Mouse (Mus musculus) adrenal gland, adult 2 months (tissue): ENCODE data around the gene Scamp1. TPM values are rescaled to one million over a fixed set of nuclear protein-coding genes. Genes with fewer than 3 reads are reported as not detected.
A peak's percentile ranks its signal among the peaks of the same experiment; 100 is the strongest.

Experiments used
- DNase-seq: peaks from one replicate; pipeline ENCODE4 v3.0.0; 2021
- polyA plus RNA-seq: library from polyadenylated mRNA; depleted of rRNA; stranded (reverse); fragments of >200 nt; gene quantifications from 2 replicates; pipeline ENCODE4 v1.2.3, GENCODE M21; 2012
- total RNA-seq, 2 experiments: library from RNA; stranded (reverse); gene quantifications; 2 replicates each; pipeline ENCODE4 v1.2.3; 2021

The Scamp1 gene
- total and polyA plus RNA-seq, 3 experiments, result 18.2 to 75.8 (median 59.4) TPM

DNA sequence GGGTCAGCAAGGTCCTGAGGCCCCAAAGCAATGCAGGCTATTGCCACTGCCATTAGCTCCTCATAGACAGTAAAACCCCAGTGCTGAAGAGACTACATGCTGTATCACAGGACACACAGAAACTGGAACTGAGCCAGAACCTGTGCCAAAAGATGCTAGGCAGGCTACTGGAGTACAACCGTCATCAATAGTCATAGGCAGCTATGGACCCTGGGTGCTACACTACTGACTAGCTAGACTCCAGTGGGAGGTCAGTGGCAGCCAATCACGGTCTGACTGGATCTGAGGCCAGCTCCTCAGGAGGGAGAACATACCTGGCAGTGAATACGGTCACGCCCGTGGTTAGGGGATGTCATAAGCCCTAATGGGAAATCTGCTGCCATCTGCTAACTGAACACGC lies 14.4 kb downstream of the Scamp1 start:
- no peak for DNase-seq

DNA sequence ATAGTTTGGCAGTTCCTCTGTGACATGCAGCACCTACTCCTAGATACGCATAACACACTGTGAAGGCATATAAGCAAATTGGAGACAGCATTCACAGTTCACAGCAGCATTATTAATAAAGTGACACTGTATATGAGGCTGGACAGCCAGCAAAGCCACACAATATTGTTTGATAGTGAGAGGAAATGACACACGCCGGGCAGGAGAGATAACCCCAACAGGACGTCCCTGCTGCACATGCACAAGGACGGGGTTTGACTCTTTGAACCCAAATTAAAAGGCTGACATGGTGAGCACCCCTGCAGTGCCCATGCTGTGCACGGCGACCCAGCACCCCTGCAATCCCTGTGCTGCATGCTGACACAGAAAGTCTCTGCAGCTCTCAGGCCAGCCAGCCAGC lies 17.5 kb downstream of the Scamp1 start:
- DNase-seq, result no peak

DNA sequence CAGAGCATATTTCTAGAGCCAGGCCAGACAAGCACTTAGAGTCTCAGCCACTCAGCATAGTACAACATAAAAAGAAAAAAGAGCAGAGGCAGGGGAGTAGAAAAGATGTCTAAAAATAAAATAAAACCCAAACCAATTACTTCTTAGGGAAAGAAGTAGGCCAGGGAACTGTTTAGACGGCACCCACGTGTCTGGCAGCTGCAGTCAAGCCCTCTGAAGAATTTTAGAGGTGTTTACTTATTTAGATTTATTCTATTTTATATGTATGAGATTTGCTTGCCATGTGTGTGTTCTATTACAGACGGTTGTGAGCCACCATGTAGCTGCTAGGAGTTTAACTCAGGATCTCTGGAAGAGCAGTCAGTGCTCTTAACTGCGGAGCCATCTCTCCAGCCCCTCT lies 18.5 kb downstream of the Scamp1 start:
- DNase-seq, result no peak

DNA sequence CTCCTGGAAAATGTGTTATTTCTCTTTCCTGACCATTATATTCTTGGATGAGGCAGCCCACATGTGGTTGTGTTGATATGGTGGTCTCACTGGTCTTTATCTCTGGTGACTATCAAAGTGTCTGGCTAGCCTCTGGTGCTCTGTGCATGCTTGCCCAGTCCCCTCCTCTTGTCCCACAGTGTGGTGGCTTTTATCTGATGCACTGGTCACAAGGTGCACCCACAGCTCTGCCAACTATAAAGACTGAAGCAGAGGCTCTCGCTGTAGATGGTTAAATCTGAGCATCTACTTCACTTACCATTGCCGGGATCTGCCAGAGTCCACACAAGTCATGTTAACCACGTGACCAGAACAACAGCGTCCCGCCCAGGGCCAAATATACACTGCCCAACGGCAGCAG lies 19.1 kb downstream of the Scamp1 start:
- DNase-seq, result no peak

DNA sequence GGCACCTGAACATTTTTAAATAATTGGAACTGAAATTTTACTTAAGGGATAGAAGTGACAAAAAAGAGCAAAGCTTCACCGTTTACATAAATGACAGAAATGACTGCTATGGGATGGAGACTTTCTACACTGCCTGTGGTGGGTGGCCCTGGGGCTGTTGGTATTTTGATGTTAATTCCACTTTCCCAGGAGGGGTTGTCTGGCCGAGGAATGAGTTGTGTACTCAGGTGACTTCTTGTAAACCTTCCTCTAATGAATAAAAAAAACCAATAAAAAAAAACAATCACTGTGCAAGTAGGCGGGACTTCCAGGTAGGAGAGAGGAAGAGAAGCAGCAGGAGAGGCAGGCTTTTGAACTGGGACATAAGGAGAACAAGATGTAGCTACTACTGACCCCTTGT lies 20.4 kb downstream of the Scamp1 start:
- no peak for DNase-seq

DNA sequence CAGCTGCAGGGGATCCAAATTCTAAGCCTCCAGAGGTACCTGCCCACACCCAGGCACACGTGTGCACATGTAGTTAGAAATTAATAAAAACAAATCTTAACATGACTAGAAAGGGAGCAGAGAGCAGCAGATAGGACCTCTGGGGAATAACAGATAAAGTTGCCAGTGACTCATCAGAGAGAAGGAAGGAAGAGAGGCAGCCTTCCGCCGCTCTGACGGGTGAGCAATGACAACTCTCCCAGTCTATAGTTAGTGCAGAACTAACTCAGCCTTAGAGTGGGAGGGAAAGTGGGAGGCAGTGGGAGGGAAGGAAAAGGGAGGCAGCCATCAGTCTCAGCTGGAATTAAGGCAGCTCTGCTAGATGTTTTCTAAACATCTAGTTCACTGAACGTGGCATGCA lies 21.7 kb downstream of the Scamp1 start:
- DNase-seq, result peak; percentile 56

DNA sequence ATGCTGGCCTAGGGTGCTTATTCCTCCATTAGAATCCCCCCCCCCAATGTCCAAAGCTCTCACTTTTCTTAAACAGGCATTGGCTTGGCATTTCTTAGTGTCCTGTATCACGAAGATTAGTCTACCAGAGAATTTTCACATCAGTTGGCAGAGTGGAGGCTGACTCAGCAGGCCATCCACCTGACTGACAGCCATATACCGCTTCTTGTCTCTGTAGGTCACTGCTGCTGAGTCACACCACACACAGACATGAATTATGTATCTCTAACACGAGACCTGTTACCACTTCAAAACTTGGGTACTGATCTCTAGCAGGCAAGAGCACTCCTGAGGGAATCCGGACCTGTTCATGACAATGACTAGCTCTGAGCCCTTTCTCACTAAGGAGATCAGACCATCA lies 23.1 kb downstream of the Scamp1 start:
- DNase-seq, result peak; percentile 85

DNA sequence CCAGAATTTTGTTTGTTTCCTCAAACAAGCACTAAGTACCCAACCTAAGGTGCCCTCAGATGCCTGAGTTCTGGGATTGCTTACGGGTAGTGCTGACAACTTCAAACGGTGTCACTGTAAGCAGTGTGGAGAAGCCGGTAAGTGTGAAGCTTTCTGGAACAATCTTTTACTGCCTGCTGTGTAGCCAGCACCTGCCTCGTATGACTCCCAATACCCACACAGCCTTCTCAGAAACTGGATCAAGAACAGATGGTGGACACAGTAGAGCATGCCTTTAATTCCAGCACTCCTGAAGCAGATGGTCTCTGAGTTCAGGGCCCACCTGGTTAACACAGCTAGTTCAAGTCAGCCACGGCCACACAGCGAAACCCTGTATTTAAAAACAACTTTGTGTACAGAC lies 24.0 kb downstream of the Scamp1 start:
- no peak for DNase-seq

DNA sequence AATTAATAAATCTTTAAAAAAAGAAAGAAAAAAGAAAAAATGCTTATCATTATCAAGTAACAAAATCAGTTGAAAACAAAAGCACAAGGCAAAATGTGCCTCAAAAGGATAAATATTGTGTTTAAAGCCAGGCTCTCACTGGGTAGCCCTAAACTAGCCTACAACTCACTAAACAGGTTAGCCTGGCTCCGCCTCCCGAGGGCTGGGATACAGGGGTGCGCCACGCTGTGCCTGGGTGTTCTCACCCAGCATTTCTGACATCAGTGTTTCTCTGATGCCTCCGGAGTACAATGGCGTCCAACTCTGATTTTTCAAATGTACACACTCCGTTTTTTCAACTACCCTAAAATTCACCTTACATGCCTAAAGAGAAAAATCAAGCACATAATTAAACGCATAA lies 24.7 kb downstream of the Scamp1 start:
- no peak for DNase-seq

DNA sequence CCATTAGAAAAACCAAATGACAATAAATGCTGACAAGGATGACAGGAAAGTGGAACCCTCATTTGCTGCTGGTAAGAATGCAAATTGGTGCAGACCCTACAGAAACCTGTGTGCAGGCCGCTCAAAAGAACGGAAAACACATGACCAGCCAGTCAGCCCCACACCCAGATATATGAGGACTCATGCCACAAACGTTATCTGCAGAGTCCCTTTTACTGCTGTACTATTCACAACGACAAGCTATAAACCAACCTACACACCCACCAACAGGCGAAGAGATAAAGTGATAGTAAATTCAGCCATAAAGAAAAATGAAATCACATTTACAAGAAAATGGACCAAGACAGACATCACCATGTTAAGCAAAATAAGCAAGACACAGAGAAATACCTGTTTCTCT lies 26.4 kb downstream of the Scamp1 start:
- DNase-seq, result no peak

DNA sequence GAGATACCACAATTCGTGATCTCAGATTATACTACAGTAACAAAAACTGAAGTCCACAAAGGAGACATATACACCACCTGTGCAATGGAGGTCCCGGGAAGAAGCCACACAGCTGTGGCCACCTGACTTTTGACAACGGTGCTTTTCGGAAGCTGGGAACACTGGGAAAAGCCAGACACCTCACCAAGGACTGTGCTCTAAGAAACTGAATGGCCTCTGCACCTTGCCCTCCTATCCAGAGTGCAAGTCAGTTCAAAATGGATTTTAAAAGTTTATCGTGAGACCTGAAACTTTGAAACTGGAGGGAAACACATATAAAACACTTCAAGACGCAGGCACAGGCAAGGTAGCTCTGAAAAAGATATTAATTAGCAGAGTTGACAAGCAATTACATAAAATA lies 27.1 kb downstream of the Scamp1 start:
- DNase-seq, result no peak

DNA sequence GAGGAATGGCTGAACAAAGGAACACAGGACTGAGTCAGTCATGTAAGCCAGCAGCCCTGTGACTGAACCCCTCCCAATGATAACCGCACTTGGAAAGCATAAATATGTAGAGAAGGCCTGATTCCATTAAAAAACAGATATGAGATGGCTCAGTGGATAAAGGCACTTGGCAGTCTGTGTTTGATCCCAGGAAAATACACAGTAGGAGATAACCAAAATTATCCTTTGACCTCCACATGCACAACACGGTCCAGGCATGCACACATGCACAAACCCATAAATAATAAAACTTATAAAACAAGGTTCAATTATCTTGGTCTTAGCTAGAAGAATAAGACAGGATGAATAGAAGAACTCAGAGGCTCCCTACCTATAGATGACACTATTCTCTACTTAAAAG lies 27.9 kb downstream of the Scamp1 start:
- DNase-seq, result no peak

DNA sequence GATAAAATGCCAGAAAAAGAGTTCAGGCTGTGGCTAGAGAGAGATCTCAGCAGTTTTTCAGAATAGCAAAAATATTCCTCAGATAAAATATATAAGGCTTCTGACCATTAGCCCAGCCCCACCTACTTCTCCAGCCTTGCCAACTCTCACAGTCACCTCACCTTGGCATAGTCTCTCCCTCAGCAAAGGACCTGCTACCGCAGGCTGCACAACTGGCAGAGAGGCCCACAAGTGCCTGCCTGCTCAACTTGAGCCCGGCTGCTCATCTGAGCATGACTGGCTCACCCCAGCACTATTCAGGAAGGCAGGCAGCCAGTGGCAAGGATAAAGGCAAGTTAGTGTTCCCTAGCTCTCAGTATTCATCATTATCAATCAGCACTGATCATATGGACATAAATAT lies 30.5 kb downstream of the Scamp1 start:
- no peak for DNase-seq

DNA sequence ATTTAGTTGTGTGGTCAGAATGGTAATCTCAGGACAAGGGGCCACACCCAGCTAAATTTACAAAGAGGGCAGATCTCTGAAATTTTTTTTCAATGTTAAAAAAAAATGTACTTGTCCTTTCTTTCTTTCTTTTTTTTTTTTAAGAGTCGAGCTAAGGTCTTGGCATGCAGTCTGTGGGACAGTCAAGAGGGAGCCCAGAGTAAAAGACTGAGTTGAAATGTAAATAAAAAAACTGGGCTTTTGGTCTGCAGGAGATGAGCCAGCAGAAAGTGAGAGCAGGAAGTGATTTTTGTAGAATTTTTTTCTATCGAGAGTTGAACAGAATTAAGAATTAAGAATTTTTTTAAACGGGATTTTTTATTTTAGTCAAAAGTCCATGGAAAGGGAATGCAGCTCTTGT lies 31.4 kb downstream of the Scamp1 start:
- DNase-seq, result no peak

DNA sequence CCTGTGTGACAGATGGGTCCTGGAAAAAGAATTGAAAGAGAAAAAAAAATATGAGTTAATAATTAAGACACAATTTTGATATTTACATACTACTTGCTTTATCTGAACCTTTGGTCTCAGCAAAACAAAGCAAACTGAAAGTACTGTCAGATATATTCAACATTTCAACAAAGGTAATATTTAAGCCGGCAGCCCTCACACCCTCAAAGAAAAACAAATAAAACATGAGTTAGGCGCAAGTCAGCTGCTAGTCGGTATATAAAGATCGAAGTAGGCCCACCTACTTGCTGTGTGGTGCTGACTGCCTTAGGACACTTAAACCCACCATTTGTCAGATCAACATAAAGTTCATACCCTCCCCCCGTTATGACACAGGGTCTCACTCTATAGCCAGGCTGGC lies 32.6 kb downstream of the Scamp1 start:
- no peak for DNase-seq

DNA sequence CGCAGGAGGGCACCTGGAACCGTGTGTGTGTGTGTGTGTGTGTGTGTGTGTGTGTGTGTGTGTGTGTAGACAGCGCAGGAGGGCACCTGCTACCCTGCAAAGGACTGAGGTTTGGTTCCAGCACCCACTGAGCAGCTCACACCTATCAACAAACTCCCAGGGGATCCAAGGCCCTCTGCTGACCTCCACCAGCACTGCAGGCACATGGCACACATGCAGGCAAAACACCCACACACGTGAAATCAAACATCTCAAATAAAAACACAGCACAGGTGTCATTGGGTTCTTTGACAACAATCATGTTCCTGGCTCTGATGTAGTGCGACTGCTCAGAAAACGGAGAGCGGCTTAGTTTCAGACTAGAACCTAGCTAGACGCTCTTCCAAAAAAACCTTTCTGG lies 34.9 kb downstream of the Scamp1 start:
- DNase-seq, result no peak

DNA sequence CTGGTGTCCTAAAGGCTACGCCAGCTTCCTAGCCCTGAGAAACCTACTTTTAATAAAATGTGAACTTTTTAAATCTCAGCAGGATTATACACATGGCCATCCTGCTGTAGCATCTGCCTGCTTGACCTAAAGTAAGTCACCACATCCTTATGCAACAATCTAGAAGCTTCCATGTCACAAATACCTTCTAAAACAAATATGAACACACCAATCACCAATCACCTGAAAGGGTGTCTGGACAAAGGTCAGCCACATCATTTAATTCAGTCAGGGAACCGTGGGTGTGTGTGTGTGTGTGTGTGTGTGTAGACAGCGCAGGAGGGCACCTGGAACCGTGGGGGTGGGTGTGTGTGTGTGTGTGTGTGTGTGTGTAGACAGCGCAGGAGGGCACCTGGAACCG lies 35.5 kb downstream of the Scamp1 start:
- DNase-seq, result no peak

DNA sequence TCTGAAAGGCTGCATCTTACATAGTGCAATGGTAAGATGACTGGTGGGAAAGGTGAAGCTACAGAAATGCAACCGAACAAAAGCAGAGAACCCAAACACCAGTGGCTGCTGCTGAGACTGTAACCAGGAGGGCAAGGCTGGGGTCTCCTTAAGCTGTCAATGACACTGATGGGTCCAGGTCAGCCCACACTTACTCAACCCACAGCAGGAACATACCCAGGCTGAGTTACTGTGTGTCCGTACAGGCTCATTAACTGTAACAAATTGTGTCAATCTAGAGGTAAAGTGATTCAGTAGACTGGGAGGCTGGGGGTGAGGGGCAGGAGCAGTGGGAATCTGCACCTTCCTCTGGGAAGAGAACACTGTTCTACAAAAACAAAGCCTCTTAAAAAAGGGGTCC lies 42.8 kb downstream of the Scamp1 start:
- DNase-seq, result no peak

DNA sequence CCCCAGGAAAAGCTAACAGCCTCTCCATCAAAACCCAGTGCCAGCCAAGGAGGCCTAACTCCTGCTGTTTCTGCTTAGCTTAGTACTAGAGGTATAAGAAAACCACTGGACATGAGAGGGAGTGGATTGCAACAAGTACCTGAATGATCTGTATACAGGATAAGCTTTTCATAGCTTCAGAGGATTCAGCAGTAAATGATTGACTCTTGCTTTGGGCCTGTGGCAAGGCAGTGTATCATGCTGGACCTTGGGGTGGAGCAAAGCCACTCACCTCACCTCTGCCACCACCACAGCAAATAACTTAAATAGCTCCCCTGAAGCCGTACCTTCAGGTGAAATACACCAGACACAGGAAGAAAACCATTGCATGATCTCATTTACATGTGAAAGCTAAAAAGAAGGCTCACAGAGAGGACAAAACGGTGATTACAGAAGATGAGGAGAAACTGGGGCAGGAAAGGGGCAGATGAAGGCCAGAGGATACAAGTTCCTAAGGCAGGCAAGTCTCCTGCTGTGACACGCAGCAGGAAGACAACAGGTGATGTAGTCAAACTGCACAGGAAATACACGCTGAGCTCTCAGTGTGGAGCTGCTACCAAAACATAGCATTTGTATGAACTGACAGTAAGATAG lies 43.6 kb downstream of the Scamp1 start:
- DNase-seq, result no peak

DNA sequence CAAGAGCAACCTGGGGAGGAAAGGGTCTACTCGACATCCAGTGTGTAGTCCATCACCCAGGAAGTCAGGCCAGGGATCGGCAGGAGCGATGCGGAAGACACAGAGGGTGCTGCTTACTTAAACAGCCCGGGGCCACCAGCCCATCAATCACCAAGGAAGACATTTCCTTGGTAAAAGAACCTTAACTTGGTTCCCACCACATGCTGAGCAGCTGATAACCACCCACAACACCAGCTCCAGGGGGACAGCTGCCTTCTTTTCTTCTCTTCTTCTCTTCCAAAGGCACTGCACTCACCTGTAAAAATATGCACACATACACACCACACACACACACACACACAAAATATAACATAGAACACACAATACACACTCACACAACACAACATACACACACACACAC lies 44.8 kb downstream of the Scamp1 start:
- no peak for DNase-seq

DNA sequence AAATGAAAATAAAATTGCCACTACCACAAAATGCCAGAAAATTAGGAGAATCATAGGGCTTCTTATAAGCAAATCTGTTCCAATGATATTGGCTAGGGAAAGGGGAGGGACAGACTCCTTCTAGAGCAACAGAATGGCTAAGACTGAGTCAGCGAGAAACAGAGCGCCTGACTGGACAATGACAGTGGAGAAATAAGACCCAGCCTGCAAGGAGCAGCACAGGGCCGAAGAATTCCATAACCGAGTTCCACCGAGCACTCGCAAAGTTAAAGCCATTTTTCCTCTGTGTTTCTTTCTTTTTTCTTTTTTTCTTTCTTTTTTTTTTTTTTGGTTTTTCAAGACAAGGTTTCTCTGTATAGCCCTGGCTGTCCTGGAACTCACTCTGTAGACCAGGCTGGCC lies 45.5 kb downstream of the Scamp1 start:
- peak; percentile 38 for DNase-seq

DNA sequence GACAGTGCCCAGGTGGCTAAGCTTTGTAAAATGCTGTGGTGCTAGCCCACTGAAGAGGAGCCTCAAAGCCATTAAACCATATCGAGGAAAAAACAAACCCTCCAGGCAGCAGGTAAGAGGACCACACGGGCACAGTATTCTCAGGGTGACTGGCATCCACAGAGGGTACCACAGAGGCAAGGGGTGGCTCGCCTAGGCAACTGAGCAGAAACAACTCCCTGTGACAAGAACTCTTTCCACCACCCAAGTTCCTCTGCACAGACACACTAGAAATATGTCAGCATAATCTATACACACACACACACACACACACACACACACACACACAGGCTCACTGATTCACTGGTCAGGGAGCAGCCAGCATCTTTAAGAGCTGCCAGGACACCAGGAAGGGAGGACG lies 46.2 kb downstream of the Scamp1 start:
- DNase-seq, result no peak

DNA sequence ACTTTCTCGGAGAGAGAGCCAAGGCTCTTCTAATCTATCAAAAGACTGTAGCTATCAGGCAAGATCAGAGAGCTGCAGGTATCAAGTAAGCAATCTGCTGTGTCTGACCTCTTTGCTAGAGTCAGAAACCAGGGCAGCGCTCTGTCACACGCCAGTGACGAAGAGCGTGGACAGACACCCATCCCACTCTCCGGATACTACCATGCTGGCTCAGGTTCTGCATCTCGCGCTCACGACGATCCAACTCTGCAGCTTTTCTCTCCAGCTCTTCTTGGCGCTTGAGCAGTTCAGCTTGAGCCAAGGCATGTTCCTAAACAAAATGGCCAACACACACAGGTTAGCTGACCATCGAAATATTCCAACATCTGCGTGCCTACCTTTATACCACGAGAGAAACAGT lies 53.8 kb downstream of the Scamp1 start:
- DNase-seq, result no peak

DNA sequence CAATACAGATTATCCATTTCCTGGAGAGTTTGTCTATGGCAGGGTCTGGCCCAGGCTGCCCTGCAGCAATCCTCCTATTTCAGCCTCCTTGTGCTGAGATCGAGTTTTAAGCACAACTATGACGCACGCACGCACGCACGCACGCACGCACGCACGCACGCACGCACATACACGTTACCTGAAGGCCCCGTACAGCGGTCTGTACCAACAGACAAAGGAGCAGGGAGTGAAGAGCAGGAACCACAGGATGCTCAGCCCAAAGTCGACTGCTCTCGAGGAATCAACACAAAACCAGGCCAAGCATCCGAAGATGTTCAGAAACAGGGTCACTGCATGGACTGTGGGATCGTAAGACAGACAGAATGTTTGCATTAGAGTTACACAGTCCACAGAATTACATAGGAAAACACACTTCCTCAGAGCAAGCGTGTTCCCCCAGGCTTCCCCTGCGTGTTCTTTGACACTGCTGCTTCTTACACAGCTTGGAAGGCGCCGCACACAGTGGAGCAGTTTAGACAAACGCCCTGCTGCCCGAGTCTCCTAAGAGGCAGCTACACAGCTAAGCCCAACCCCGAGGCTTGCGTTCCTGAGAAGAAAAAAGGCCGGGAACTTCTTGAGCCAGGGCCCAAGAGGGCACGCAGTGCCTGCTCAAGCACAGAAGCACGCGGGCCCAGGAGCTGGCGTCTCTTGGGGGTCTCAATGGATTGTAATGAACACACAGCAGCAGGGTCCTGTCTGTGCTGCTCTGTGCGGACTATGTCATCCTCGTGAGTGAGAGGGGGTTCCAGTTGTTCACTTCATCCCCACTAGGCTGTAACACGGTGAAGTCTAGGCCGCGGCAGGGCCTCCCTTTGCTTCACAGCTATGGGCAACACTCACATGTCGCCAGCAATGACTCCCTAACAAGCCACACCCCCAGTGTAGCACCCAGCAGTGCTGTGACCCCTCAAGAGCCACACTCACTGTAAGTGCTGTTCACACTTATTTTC lies 60.6 kb downstream of the Scamp1 start:
- no peak for DNase-seq
